Mouse (Mus musculus) small intestine, adult 2 months (tissue): ENCODE data around the gene Hoxd13.

Experiments
- CTCF ChIP-seq: fragments of 200-500 bp; IDR thresholded peaks from 2 replicates; pipeline ENCODE4 v1.5.1; 2012; ENCODE audit warnings: low read depth, mild to moderate bottlenecking, control low read depth, inconsistent platforms, low read length, moderate library complexity, mixed read lengths; ENCODE audit not compliant: insufficient replicate concordance, insufficient read length; ENCODE audit errors: extremely low read depth
- POLR2A ChIP-seq: fragments of 200-500 bp; IDR thresholded peaks from 2 replicates; pipeline ENCODE4 v1.6.1; 2012; ENCODE audit warnings: low read depth, mild to moderate bottlenecking, control low read depth, inconsistent platforms, low read length, moderate library complexity

GRCm38 (mm10) chr2:74695813-74696430 is 27.8 kb downstream of the Hoxd13 start:
- TF ChIP-seq CTCF (no peak), POLR2A (no peak)
